Mouse (Mus musculus) ES-Bruce4 (cell line): ENCODE data around the gene Dpp6.

Experiments used
- CTCF ChIP-seq: IDR thresholded peaks from one replicate; pipeline ENCODE4 v1.8.1; 2011; ENCODE audit warnings: low read depth, low read length
- EP300 ChIP-seq: IDR thresholded peaks from 2 replicates; pipeline ENCODE4 v1.6.1; 2011; ENCODE audit warnings: low read depth, low read length; ENCODE audit not compliant: insufficient read depth
- POLR2A ChIP-seq: IDR thresholded peaks from one replicate; pipeline ENCODE4 v1.8.1; 2011; ENCODE audit warnings: low read length; ENCODE audit not compliant: insufficient read depth

DNA sequence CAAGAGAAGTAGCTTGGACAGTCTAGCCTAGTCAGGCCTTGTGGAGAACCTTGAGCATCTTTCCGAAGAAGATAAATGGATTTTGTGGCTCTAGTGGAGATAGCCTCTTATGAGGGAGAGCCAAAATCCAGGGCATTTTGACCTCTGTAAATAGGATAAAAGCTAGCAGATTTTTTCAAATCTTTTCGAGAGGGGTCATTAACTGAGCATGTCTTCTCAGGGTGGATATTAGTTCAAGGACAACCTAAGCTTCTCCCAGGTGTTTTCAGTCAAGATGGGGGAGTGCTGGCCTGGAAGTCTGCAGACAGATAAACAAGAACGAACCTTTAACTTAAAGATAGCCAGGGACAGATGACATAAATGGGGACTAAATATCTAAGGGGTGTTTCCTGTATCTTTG, 581.4 kb downstream of the Dpp6 start:
- no peak for TF ChIP-seq POLR2A
- no peak for TF ChIP-seq CTCF
- no peak for TF ChIP-seq EP300
